Mouse (Mus musculus): ENCODE data around the gene Olig3. TPM values are rescaled to one million over a fixed set of nuclear protein-coding genes. Genes with fewer than 3 reads are reported as not detected.

Olig3 gene
- polyA plus RNA-seq (2012; rRNA removed), result 1.1 TPM in 2 replicates

DNA sequence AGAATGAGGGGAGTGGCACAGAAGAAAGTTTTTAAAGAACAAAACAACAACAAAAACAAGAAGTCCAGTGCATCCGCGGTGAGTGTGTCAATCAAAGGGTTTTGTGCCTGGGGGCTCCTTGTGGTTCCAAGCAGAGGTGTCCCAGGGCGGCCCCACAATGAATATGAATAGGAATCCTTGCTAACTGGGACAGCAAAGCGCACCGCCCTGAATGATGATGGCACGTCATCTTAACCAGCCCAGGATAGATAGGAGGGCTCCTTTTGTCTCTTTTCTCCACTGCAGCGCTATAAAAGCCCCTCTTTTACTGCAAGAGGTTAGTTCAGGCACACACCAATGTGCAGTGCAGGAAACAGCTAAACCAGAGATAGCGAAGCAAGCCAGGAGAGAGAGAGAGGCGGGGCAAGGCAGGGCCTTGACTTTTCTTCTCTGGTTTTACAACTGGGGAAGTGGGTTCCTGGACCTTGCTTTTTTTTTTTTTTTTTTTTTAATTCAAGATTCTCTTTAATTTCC is at the start of gene Olig3:
Olig3 (plus strand) TSS at position 463 of the 513 bp plus-strand sequence.

Other genes with a start within 250 kb of the Olig3 start
- 18.1 and 26.8 TPM in 2 replicates for gene Ifngr1, start 235.4 kb downstream of the Olig3 start, polyA plus RNA-seq (2012; rRNA removed)

Data from ovary, adult 2 months (tissue).